Mouse (Mus musculus): ENCODE data around the gene Col2a1.

- TF ChIP-seq CTCF (IDR thresholded peaks at IDR 0.05; ENCODE audit: low read depth) (no peak), EP300 (optimal IDR thresholded peaks at IDR 0.05) (no peak)
Measured at GRCm38 (mm10) chr15:97950240-97950639, 54.3 kb downstream of the Col2a1 start.

All from stomach, postnatal 0 days (tissue).